Mouse (Mus musculus) midbrain, embryonic 12.5 days (tissue): ENCODE results near the gene Atf4. TPM values are rescaled to one million over a fixed set of nuclear protein-coding genes. Genes with fewer than 3 reads are reported as not detected.

ENCODE experiments used
- ATAC-seq: fragments of 200-750 bp; cut with Nextera tagmentation; 2 replicates; pipeline ENCODE4 v1.8.0; 2017; ENCODE audit warnings: low read depth, moderate TSS enrichment, moderate library complexity; ENCODE audit not compliant: low FRiP score
- H3K27ac ChIP-seq: fragments of 300-500 bp; sonication (generic); replicated peaks from 2 replicates; pipeline ENCODE4 v1.5.1; 2016; ENCODE audit warnings: mild to moderate bottlenecking
- H3K27me3 ChIP-seq: fragments of 300-500 bp; sonication (generic); 2 replicates; pipeline ENCODE4 v1.6.1; 2016; ENCODE audit warnings: mild to moderate bottlenecking
- H3K36me3 ChIP-seq: fragments of 300-500 bp; sonication (generic); 2 replicates; pipeline ENCODE4 v1.6.1; 2016
- H3K4me1 ChIP-seq: fragments of 300-500 bp; sonication (generic); 2 replicates; pipeline ENCODE4 v1.6.1; 2016
- H3K4me2 ChIP-seq: fragments of 300-500 bp; sonication (generic); replicated peaks from 2 replicates; pipeline ENCODE4 v1.6.1; 2016; ENCODE audit warnings: mild to moderate bottlenecking, moderate library complexity
- H3K4me3 ChIP-seq: fragments of 300-500 bp; sonication (generic); 2 replicates; pipeline ENCODE4 v1.5.1; 2016; ENCODE audit warnings: mild to moderate bottlenecking
- H3K9ac ChIP-seq: fragments of 300-500 bp; sonication (generic); replicated peaks from 2 replicates; pipeline ENCODE4 v1.6.1; 2016; ENCODE audit warnings: mild to moderate bottlenecking, moderate library complexity
- H3K9me3 ChIP-seq: fragments of 300-500 bp; sonication (generic); 2 replicates; pipeline ENCODE4 v1.6.1; 2016; ENCODE audit warnings: mild to moderate bottlenecking
- WGBS: fragments of 180-500 bp; shearing (Covaris S2); methylation state at CpG from one replicate; pipeline ENCODE4 v1.1.7; 2016; 5-methylcytosine and 5-hydroxymethylcytosine counted together
- polyA plus RNA-seq: library from polyadenylated mRNA; unstranded; fragments of >200 nt; fragmentation: Nextera tagmentation; extraction: Ambion mirVana; gene quantifications from 2 replicates; pipeline ENCODE4 v1.2.1, GENCODE M21; 2016

Gene Atf4
- polyA plus RNA-seq, 1 experiment from 2014 or later = 134 TPM

- WGBS = 82% methylated on average over 12 of the region's 12 CpGs
- Histone ChIP-seq H3K4me2 (no peak overlapping the region), H3K9me3 (no peaks in the 10 kb centered on the region), H3K9ac (no peak overlapping the region), H3K4me3 (no peak overlapping the region), H3K27ac (no peak overlapping the region), H3K36me3 (no peaks in the 10 kb centered on the region), H3K27me3 (0 out of 2 replicates have a peak, but pooled peaks cover 18% of the 10 kb centered on the region), H3K4me1 (no peaks in the 10 kb centered on the region)
- ATAC-seq = no peak
Observed at GRCm38 (mm10) chr15:80304188-80304587, 49.2 kb downstream of the Atf4 start.

- Histone ChIP-seq H3K9ac (no peak overlapping the region), H3K4me1 (no peaks in the 10 kb centered on the region), H3K27ac (no peak overlapping the region), H3K4me2 (no peak overlapping the region), H3K36me3 (no peaks in the 10 kb centered on the region), H3K27me3 (0 out of 2 replicates have a peak, but pooled peaks cover 18% of the 10 kb centered on the region), H3K9me3 (no peaks in the 10 kb centered on the region), H3K4me3 (no peak overlapping the region)
- WGBS = 68% methylated on average over 8 of the region's 8 CpGs
- no peak for ATAC-seq
Observed at GRCm38 (mm10) chr15:80306146-80306545, 51.2 kb downstream of the Atf4 start.

Other genes starting within 250 kb of the Atf4 start
- 2.4 and 2.7 TPM in 2 replicates for gene Pdgfb, start 240.2 kb upstream of the Atf4 start, polyA plus RNA-seq
- gene Syngr1, start 163.8 kb upstream of the Atf4 start, polyA plus RNA-seq = 10.8 and 10.9 TPM in 2 replicates
- gene Rpl3, start 163.3 kb upstream of the Atf4 start, polyA plus RNA-seq = 652 and 673 TPM in 2 replicates
- gene Tab1, start 122.1 kb upstream of the Atf4 start, polyA plus RNA-seq = 41.9 and 43.6 TPM in 2 replicates
- 11.8 and 13.1 TPM in 2 replicates for gene Mgat3, start 81.5 kb upstream of the Atf4 start, polyA plus RNA-seq
- gene Mief1, start 21.2 kb upstream of the Atf4 start, polyA plus RNA-seq = 46.4 and 50.7 TPM in 2 replicates
- gene AC140267.1, start 19.3 kb upstream of the Atf4 start, polyA plus RNA-seq = 4.1 TPM in 1 of 2 replicates, not detected in the other
- gene Rps19bp1, start 9.1 kb downstream of the Atf4 start, polyA plus RNA-seq = 56.5 and 60.7 TPM in 2 replicates
- 0.08 and 0.17 TPM in 2 replicates for gene Cacna1i, start 32.1 kb downstream of the Atf4 start, polyA plus RNA-seq